Mouse (Mus musculus) B cell, adult 2 months (primary cell): ENCODE measurements around the gene Fat1.
"Not testable (repeated sequence)": the region's sequence is repeated elsewhere in the genome, so short reads cannot be mapped to it uniquely, and the experiment has no call there.

Experiments used
- DNase-seq, 2 experiments: peaks; one replicate each; pipeline ENCODE4 v3.0.0; 2022

Fat1 gene

GRCm38 (mm10) chr8:45010685-45011084, 75.4 kb downstream of the Fat1 start:
- DNase-seq = no peak

- no peak for DNase-seq
These were observed 76.5 kb downstream of the Fat1 start for GRCm38 (mm10) chr8:45011774-45012173.

GRCm38 (mm10) chr8:45013852-45014251, 78.6 kb downstream of the Fat1 start:
- no peak for DNase-seq

- DNase-seq = no peak
These were observed 79.3 kb downstream of the Fat1 start for GRCm38 (mm10) chr8:45014498-45015067.

- DNase-seq = no peak
These were observed 80.6 kb downstream of the Fat1 start for GRCm38 (mm10) chr8:45015876-45016275.

GRCm38 (mm10) chr8:45019241-45019640, 84.0 kb downstream of the Fat1 start:
- DNase-seq = no peak

GRCm38 (mm10) chr8:45021171-45021570, 85.9 kb downstream of the Fat1 start:
- no peak for DNase-seq

GRCm38 (mm10) chr8:45021911-45022665, 86.8 kb downstream of the Fat1 start:
- no peak for DNase-seq

GRCm38 (mm10) chr8:45028081-45028497, 92.8 kb downstream of the Fat1 start:
- no peak for DNase-seq

- no peak for DNase-seq
These were observed 103.1 kb downstream of the Fat1 start for GRCm38 (mm10) chr8:45038350-45038749.

GRCm38 (mm10) chr8:45044160-45044559, 108.9 kb downstream of the Fat1 start:
- no peak for DNase-seq

GRCm38 (mm10) chr8:45050451-45050850, 115.2 kb downstream of the Fat1 start:
- DNase-seq = no peak

GRCm38 (mm10) chr8:45051236-45051635, 116.0 kb downstream of the Fat1 start:
- DNase-seq = no peak

GRCm38 (mm10) chr8:45052205-45052604, 117.0 kb downstream of the Fat1 start:
- no peak for DNase-seq

GRCm38 (mm10) chr8:45052618-45053017, 117.4 kb downstream of the Fat1 start:
- no peak for DNase-seq

GRCm38 (mm10) chr8:45055500-45055899, 120.3 kb downstream of the Fat1 start:
- DNase-seq = no peak

GRCm38 (mm10) chr8:45056810-45057209, 121.6 kb downstream of the Fat1 start:
- no peak for DNase-seq

- DNase-seq = no peak
These were observed 124.8 kb downstream of the Fat1 start for GRCm38 (mm10) chr8:45060083-45060482.

GRCm38 (mm10) chr8:45062311-45062710, 127.1 kb downstream of the Fat1 start:
- no peak for DNase-seq

GRCm38 (mm10) chr8:45062982-45063924, 128.0 kb downstream of the Fat1 start:
- DNase-seq = no peak

GRCm38 (mm10) chr8:45064197-45064869, 129.1 kb downstream of the Fat1 start:
- no peak for DNase-seq

- DNase-seq = not testable (repeated sequence)
These were observed 130.1 kb downstream of the Fat1 start for GRCm38 (mm10) chr8:45065391-45065790.
